Comparison of ENCODE assay signal across 8 mouse cellular contexts in genomic region chr11:30025144-30025543, GRCm38 (mm10). TPM values are rescaled to one million over a fixed set of nuclear protein-coding genes. Genes with fewer than 3 reads are reported as not detected.
DNase-seq lines count a peak whose midpoint lies in the region; ATAC-seq and TF ChIP-seq lines count a peak whose summit lies in the region.

No protein-coding gene starts in this region.

- no peak overlapping the region for H3K27ac ChIP-seq in cerebellum, adult 2 months (ENCODE audit: insufficient read depth, low read length)
- H3K27ac ChIP-seq in lung, postnatal 0 days (ENCODE audit: low read length) = no peak overlapping the region
- H3K27ac ChIP-seq in limb, embryonic 13.5 days = no peak overlapping the region
- H3K27ac ChIP-seq in stomach, embryonic 14.5 days (ENCODE audit: low read length) = no peak overlapping the region

- H3K36me3 ChIP-seq in lung, postnatal 0 days (ENCODE audit: insufficient read depth, low read length) = no peaks in the 10 kb centered on the region
- no peaks in the 10 kb centered on the region for H3K36me3 ChIP-seq in limb, embryonic 13.5 days
- H3K36me3 ChIP-seq in stomach, embryonic 14.5 days (ENCODE audit: control insufficient read depth, insufficient read depth, low read length) = no peaks in the 10 kb centered on the region

- no peaks in the 10 kb centered on the region for H3K27me3 ChIP-seq in cerebellum, adult 2 months (ENCODE audit: control insufficient read depth, insufficient read depth, low read length)
- 0 out of 2 replicates have a peak, but pooled peaks cover 4% of the 10 kb centered on the region for H3K27me3 ChIP-seq in lung, postnatal 0 days (replicated peaks; ENCODE audit: insufficient read depth, low read length)
- peaks cover 36% of the 10 kb centered on the region for H3K27me3 ChIP-seq in limb, embryonic 13.5 days
- 0 out of 2 replicates have a peak, but pooled peaks cover 11% of the 10 kb centered on the region for H3K27me3 ChIP-seq in stomach, embryonic 14.5 days (ENCODE audit: control insufficient read depth, insufficient read depth, low read length)

- TF ChIP-seq EP300 in lung, postnatal 0 days (IDR thresholded peaks at IDR 0.05) = no peak

- no peaks in the 10 kb centered on the region for H3K9me3 ChIP-seq in lung, postnatal 0 days (ENCODE audit: low read length)
- no peaks in the 10 kb centered on the region for H3K9me3 ChIP-seq in limb, embryonic 13.5 days
- H3K9me3 ChIP-seq in stomach, embryonic 14.5 days (ENCODE audit: control insufficient read depth, low read depth, low read length) = no peaks in the 10 kb centered on the region

- peak overlapping the region; percentile 77 for H3K4me2 ChIP-seq in lung, postnatal 0 days (replicated peaks; ENCODE audit: low read depth, low read length)
- peak overlapping the region; percentile 93 for H3K4me2 ChIP-seq in limb, embryonic 13.5 days (replicated peaks)
- peak overlapping the region; percentile 89 for H3K4me2 ChIP-seq in stomach, embryonic 14.5 days (replicated peaks; ENCODE audit: low read depth, low read length)

- WGBS in cerebellum, adult 2 months = under 1% methylated on average over 4 of the region's 4 CpGs
- 8% methylated on average over 4 of the region's 4 CpGs for WGBS in lung, postnatal 0 days
- 5% methylated on average over 4 of the region's 4 CpGs for WGBS in limb, embryonic 13.5 days
- 4% methylated on average over 4 of the region's 4 CpGs for WGBS in stomach, embryonic 14.5 days

- no peak for ATAC-seq in cerebellum, adult (ENCODE audit: insufficient number of reproducible peaks, low FRiP score, low TSS enrichment)
- ATAC-seq in lung, postnatal 0 days = no peak
- no peak for ATAC-seq in limb, embryonic 13.5 days (ENCODE audit: low FRiP score, low read depth)
- no peak for ATAC-seq in stomach, embryonic 14.5 days (ENCODE audit: insufficient number of reproducible peaks, insufficient read depth, low FRiP score, low read depth)

- TF ChIP-seq POLR2A in cerebellum, adult 2 months (IDR thresholded peaks at IDR 0.05; ENCODE audit: borderline replicate concordance, insufficient read depth, low read length) = no peak

- no peak overlapping the region for H3K9ac ChIP-seq in lung, postnatal 0 days (replicated peaks; ENCODE audit: low read depth)
- H3K9ac ChIP-seq in limb, embryonic 13.5 days = no peak overlapping the region; the same call in 1 of the 2 replicates
- no peak overlapping the region for H3K9ac ChIP-seq in stomach, embryonic 14.5 days (replicated peaks; ENCODE audit: low read depth, low read length)

- no peak for TF ChIP-seq CTCF in cerebellum, adult 2 months (IDR thresholded peaks at IDR 0.05; ENCODE audit: borderline replicate concordance, insufficient read depth, low read depth, low read length)
- no peak for TF ChIP-seq CTCF in lung, postnatal 0 days (IDR thresholded peaks at IDR 0.05)

- peak in 1 of 2 experiments; percentile 12 for DNase-seq in cerebellum, adult 2 months
- peak; percentile 13 for DNase-seq in lung, postnatal 0 days (ENCODE audit: low spot score)
- DNase-seq in lung, adult 18-20 months = no peak
- no peak for DNase-seq in left cerebral cortex, postnatal 10 days (ENCODE audit: extremely low spot score in 1 of 2, low spot score in 2 of 2)
- no peak for DNase-seq in layer of hippocampus, postnatal 25 days (ENCODE audit: extremely low spot score in 1 of 2, low spot score in 1 of 2)

- no peaks in the 10 kb centered on the region for H3K4me1 ChIP-seq in cerebellum, adult 2 months (ENCODE audit: control insufficient read depth, insufficient read depth, low read length)
- H3K4me1 ChIP-seq in lung, postnatal 0 days (ENCODE audit: insufficient read depth, low read depth, low read length) = peaks cover 6% of the 10 kb centered on the region; the same call in 1 of the 2 replicates
- peaks cover 16% of the 10 kb centered on the region for H3K4me1 ChIP-seq in limb, embryonic 13.5 days
- H3K4me1 ChIP-seq in stomach, embryonic 14.5 days (ENCODE audit: control insufficient read depth, insufficient read depth, low read length) = peaks cover 6% of the 10 kb centered on the region; the same call in 1 of the 2 replicates

- intact Hi-C loops in left cerebral cortex, postnatal 10 days (cut with DNase I) = no loop called here

- peak overlapping the region; percentile 74 for H3K4me3 ChIP-seq in cerebellum, adult 2 months (replicated peaks; ENCODE audit: insufficient read depth, low read depth, low read length)
- peak overlapping the region; percentile 52 for H3K4me3 ChIP-seq in lung, postnatal 0 days (ENCODE audit: low read depth, low read length)
- peak overlapping the region; percentile 58 for H3K4me3 ChIP-seq in limb, embryonic 13.5 days
- H3K4me3 ChIP-seq in stomach, embryonic 14.5 days (ENCODE audit: low read depth, low read length) = peak overlapping the region; percentile 50

RNA-seq across cellular contexts. Expression of gene Eml6, which starts 0.7 kb away (rescaled TPM):
- polyA plus RNA-seq in cerebellum, adult 2 months (2012; rRNA removed) = 28.7 and 29.2 TPM in 2 replicates
- 0.37 and 0.39 TPM in 2 replicates for polyA plus RNA-seq in lung, postnatal 0 days (2015; fragmentation: Nextera tagmentation; extraction: Ambion mirVana)
- 0.59 and 0.63 TPM in 2 replicates for polyA plus RNA-seq in limb, embryonic 13.5 days (2015; fragmentation: Nextera tagmentation; extraction: Ambion mirVana)
- polyA plus RNA-seq in stomach, embryonic 14.5 days (2014; fragmentation: Nextera tagmentation; extraction: Ambion mirVana) = 1.1 and 2.0 TPM in 2 replicates
- total RNA-seq in left cerebral cortex, postnatal 10 days (2021) = 10 to 100 TPM; 32.4 to 33.9 TPM
- total RNA-seq in layer of hippocampus, postnatal 25 days (2021) = 10 to 100 TPM; 23.5 to 27.5 TPM
